Mouse (Mus musculus) liver (tissue): ENCODE measurements around the gene Ggcx.
A peak's percentile ranks its signal among the peaks of the same experiment; 100 is the strongest.
"Not testable (repeated sequence)": the region's sequence is repeated elsewhere in the genome, so short reads cannot be mapped to it uniquely, and the experiment has no call there.

Source experiments
- DNase-seq: peaks from one replicate; pipeline ENCODE4 v3.0.0-alpha.2; 2020; ENCODE audit warnings: mixed read lengths

The Ggcx gene

GRCm38 (mm10) chr6:72430989-72431921, 17.1 kb downstream of the Ggcx start:
- no peak for DNase-seq

GRCm38 (mm10) chr6:72432153-72432552, 18.0 kb downstream of the Ggcx start:
- no peak for DNase-seq

- no peak for DNase-seq
Observed at GRCm38 (mm10) chr6:72438226-72438625, 24.1 kb downstream of the Ggcx start.

GRCm38 (mm10) chr6:72438862-72439354, 24.8 kb downstream of the Ggcx start:
- peak; percentile 87 for DNase-seq

- DNase-seq: peak; percentile 92
Observed at GRCm38 (mm10) chr6:72439355-72440185, 25.5 kb downstream of the Ggcx start, which contains the start of gene Mat2a. TSS of gene Mat2a (minus strand) at chr6:72439558.

- no peak for DNase-seq
Observed at GRCm38 (mm10) chr6:72440186-72440990, 26.3 kb downstream of the Ggcx start.

- no peak for DNase-seq
Observed at GRCm38 (mm10) chr6:72442921-72443604, 29.0 kb downstream of the Ggcx start.

GRCm38 (mm10) chr6:72445011-72445410, 30.9 kb downstream of the Ggcx start:
- no peak for DNase-seq

- DNase-seq: no peak
Observed at GRCm38 (mm10) chr6:72447487-72447886, 33.4 kb downstream of the Ggcx start.

GRCm38 (mm10) chr6:72451778-72452177, 37.7 kb downstream of the Ggcx start:
- DNase-seq: not testable (repeated sequence)

GRCm38 (mm10) chr6:72452329-72452728, 38.2 kb downstream of the Ggcx start:
- no peak for DNase-seq

GRCm38 (mm10) chr6:72453578-72453977, 39.5 kb downstream of the Ggcx start:
- no peak for DNase-seq

GRCm38 (mm10) chr6:72454072-72454746, 40.1 kb downstream of the Ggcx start:
- DNase-seq: peak; percentile 53

- no peak for DNase-seq
Observed at GRCm38 (mm10) chr6:72454833-72455373, 40.8 kb downstream of the Ggcx start.

- peak; percentile 29 for DNase-seq
Observed at GRCm38 (mm10) chr6:72456567-72456966, 42.5 kb downstream of the Ggcx start.

- no peak for DNase-seq
Observed at GRCm38 (mm10) chr6:72458418-72458817, 44.3 kb downstream of the Ggcx start.

- no peak for DNase-seq
Observed at GRCm38 (mm10) chr6:72458921-72459320, 44.8 kb downstream of the Ggcx start.

GRCm38 (mm10) chr6:72460036-72460801, 46.1 kb downstream of the Ggcx start:
- DNase-seq: no peak

- not testable (repeated sequence) for DNase-seq
Observed at GRCm38 (mm10) chr6:72462550-72463257, 48.6 kb downstream of the Ggcx start.
